Mouse (Mus musculus): ENCODE data around the gene Vwf. TPM values are rescaled to one million over a fixed set of nuclear protein-coding genes. Genes with fewer than 3 reads are reported as not detected.

Vwf gene
- polyA plus RNA-seq, 1 experiment, result 1.2 TPM

- no peaks in the 10 kb centered on the region for H3K79me2 ChIP-seq (ENCODE audit: control insufficient read depth, insufficient read depth)
- H3K27me3 ChIP-seq (ENCODE audit: control insufficient read depth, insufficient read depth, insufficient read length), result peaks cover 32% of the 10 kb centered on the region
- no peak within 1 kb of the TSS for H3K4me3 ChIP-seq
- TF ChIP-seq POLR2A (IDR thresholded peaks at IDR 0.05; ENCODE audit: insufficient read length, low read depth) (no peak), SRF (IDR thresholded peaks at IDR 0.05; ENCODE audit: control insufficient read depth, insufficient read length, low read depth) (no peak), MAX (IDR thresholded peaks at IDR 0.05; ENCODE audit: low read depth) (no peak), USF1 (IDR thresholded peaks at IDR 0.05; ENCODE audit: low read depth) (no peak), MYOG (IDR thresholded peaks at IDR 0.05; ENCODE audit: control insufficient read depth in 1 of 3, insufficient read depth in 1 of 3, insufficient read length in 2 of 3, low read depth in 2 of 3) (no peak), E2F4 (IDR thresholded peaks at IDR 0.05; ENCODE audit: insufficient read depth) (no peak), TCF12 (IDR thresholded peaks at IDR 0.05; ENCODE audit: insufficient read depth, poor library complexity, severe bottlenecking) (no peak), TCF3 (IDR thresholded peaks at IDR 0.05; ENCODE audit: insufficient read length, low read depth) (no peak), MYOD1 (IDR thresholded peaks at IDR 0.05; ENCODE audit: control insufficient read depth in 1 of 3, insufficient read length in 2 of 3, low read depth in 2 of 3) (no peak), POLR2AphosphoS2 (IDR thresholded peaks at IDR 0.05; ENCODE audit: insufficient read length, low read depth) (no peak), REST (IDR thresholded peaks at IDR 0.05; ENCODE audit: insufficient read depth, insufficient read length) (no peak), CEBPB (IDR thresholded peaks at IDR 0.05; ENCODE audit: insufficient read depth, poor library complexity, severe bottlenecking) (no peak)
- no peaks in the 10 kb centered on the region for H3K36me3 ChIP-seq (ENCODE audit: control insufficient read depth, insufficient read depth)
- no peak within 1 kb of the TSS for H3K4me2 ChIP-seq (ENCODE audit: low read depth)
- H3ac ChIP-seq (ENCODE audit: control insufficient read depth, insufficient read length), result no peak within 1 kb of the TSS
Observed at GRCm38 (mm10) chr6:125690057-125690703, 143.6 kb downstream of the Vwf start, which contains the start of gene Ano2. Ano2 (plus strand) TSS chr6:125690419.

- Histone ChIP-seq H3K4me2 (ENCODE audit: low read depth) (no peak overlapping the region), H3K36me3 (ENCODE audit: control insufficient read depth, insufficient read depth) (no peaks in the 10 kb centered on the region), H3K79me2 (ENCODE audit: control insufficient read depth, insufficient read depth) (no peaks in the 10 kb centered on the region), H3K27me3 (ENCODE audit: control insufficient read depth, insufficient read depth, insufficient read length) (no peaks in the 10 kb centered on the region), H3ac (ENCODE audit: control insufficient read depth, insufficient read length) (no peak overlapping the region), H3K4me3 (no peak overlapping the region)
- TF ChIP-seq TCF12 (IDR thresholded peaks at IDR 0.05; ENCODE audit: insufficient read depth, poor library complexity, severe bottlenecking) (no peak), MAX (IDR thresholded peaks at IDR 0.05; ENCODE audit: low read depth) (no peak), CEBPB (IDR thresholded peaks at IDR 0.05; ENCODE audit: insufficient read depth, poor library complexity, severe bottlenecking) (no peak)
Observed at GRCm38 (mm10) chr6:125701146-125701545, 154.6 kb downstream of the Vwf start.

GRCm38 (mm10) chr6:125711261-125711660, 164.7 kb downstream of the Vwf start:
- H3K79me2 ChIP-seq (ENCODE audit: control insufficient read depth, insufficient read depth), result no peaks in the 10 kb centered on the region
- no peaks in the 10 kb centered on the region for H3K27me3 ChIP-seq (ENCODE audit: control insufficient read depth, insufficient read depth, insufficient read length)
- H3K36me3 ChIP-seq (ENCODE audit: control insufficient read depth, insufficient read depth), result no peaks in the 10 kb centered on the region
- H3K4me2 ChIP-seq (ENCODE audit: low read depth), result no peak overlapping the region
- no peak overlapping the region for H3ac ChIP-seq (ENCODE audit: control insufficient read depth, insufficient read length)
- no peak overlapping the region for H3K4me3 ChIP-seq
- TF ChIP-seq TCF3 (IDR thresholded peaks at IDR 0.05; ENCODE audit: insufficient read length, low read depth), result no peak

GRCm38 (mm10) chr6:125726408-125726807, 179.8 kb downstream of the Vwf start:
- Histone ChIP-seq H3K79me2 (ENCODE audit: control insufficient read depth, insufficient read depth) (no peaks in the 10 kb centered on the region), H3K4me2 (ENCODE audit: low read depth) (no peak overlapping the region), H3K4me3 (no peak overlapping the region), H3ac (ENCODE audit: control insufficient read depth, insufficient read length) (no peak overlapping the region), H3K36me3 (ENCODE audit: control insufficient read depth, insufficient read depth) (no peaks in the 10 kb centered on the region), H3K27me3 (ENCODE audit: control insufficient read depth, insufficient read depth, insufficient read length) (no peaks in the 10 kb centered on the region)
- TF ChIP-seq E2F4 (IDR thresholded peaks at IDR 0.05; ENCODE audit: insufficient read depth) (no peak), POLR2A (IDR thresholded peaks at IDR 0.05; ENCODE audit: insufficient read length, low read depth) (no peak), CEBPB (IDR thresholded peaks at IDR 0.05; ENCODE audit: insufficient read depth, poor library complexity, severe bottlenecking) (no peak), TCF3 (IDR thresholded peaks at IDR 0.05; ENCODE audit: insufficient read length, low read depth) (no peak), SRF (IDR thresholded peaks at IDR 0.05; ENCODE audit: control insufficient read depth, insufficient read length, low read depth) (no peak), MYOD1 (IDR thresholded peaks at IDR 0.05; ENCODE audit: control insufficient read depth in 1 of 3, insufficient read length in 2 of 3, low read depth in 2 of 3) (no peak), MYOG (IDR thresholded peaks at IDR 0.05; ENCODE audit: control insufficient read depth in 1 of 3, insufficient read depth in 1 of 3, insufficient read length in 2 of 3, low read depth in 2 of 3) (no peak), REST (IDR thresholded peaks at IDR 0.05; ENCODE audit: insufficient read depth, insufficient read length) (no peak), USF1 (IDR thresholded peaks at IDR 0.05; ENCODE audit: low read depth) (no peak), TCF12 (IDR thresholded peaks at IDR 0.05; ENCODE audit: insufficient read depth, poor library complexity, severe bottlenecking) (no peak), POLR2AphosphoS2 (IDR thresholded peaks at IDR 0.05; ENCODE audit: insufficient read length, low read depth) (no peak)

GRCm38 (mm10) chr6:125727484-125727911, 180.9 kb downstream of the Vwf start:
- Histone ChIP-seq H3K4me2 (ENCODE audit: low read depth) (no peak overlapping the region), H3K4me3 (no peak overlapping the region), H3K79me2 (ENCODE audit: control insufficient read depth, insufficient read depth) (no peaks in the 10 kb centered on the region), H3K36me3 (ENCODE audit: control insufficient read depth, insufficient read depth) (no peaks in the 10 kb centered on the region), H3ac (ENCODE audit: control insufficient read depth, insufficient read length) (no peak overlapping the region), H3K27me3 (ENCODE audit: control insufficient read depth, insufficient read depth, insufficient read length) (no peaks in the 10 kb centered on the region)
- TF ChIP-seq E2F4 (IDR thresholded peaks at IDR 0.05; ENCODE audit: insufficient read depth), result no peak
- TF ChIP-seq TCF3 (IDR thresholded peaks at IDR 0.05; ENCODE audit: insufficient read length, low read depth), result no peak
- TF ChIP-seq SRF (IDR thresholded peaks at IDR 0.05; ENCODE audit: control insufficient read depth, insufficient read length, low read depth), result no peak
- TF ChIP-seq MYOD1 (IDR thresholded peaks at IDR 0.05; ENCODE audit: control insufficient read depth in 1 of 3, insufficient read length in 2 of 3, low read depth in 2 of 3), result no peak
- no peak for TF ChIP-seq REST (IDR thresholded peaks at IDR 0.05; ENCODE audit: insufficient read depth, insufficient read length)
- no peak for TF ChIP-seq MYOG (IDR thresholded peaks at IDR 0.05; ENCODE audit: control insufficient read depth in 1 of 3, insufficient read depth in 1 of 3, insufficient read length in 2 of 3, low read depth in 2 of 3)
- no peak for TF ChIP-seq TCF12 (IDR thresholded peaks at IDR 0.05; ENCODE audit: insufficient read depth, poor library complexity, severe bottlenecking)
- TF ChIP-seq POLR2AphosphoS2 (IDR thresholded peaks at IDR 0.05; ENCODE audit: insufficient read length, low read depth), result no peak
- TF ChIP-seq POLR2A (IDR thresholded peaks at IDR 0.05; ENCODE audit: insufficient read length, low read depth), result no peak
- no peak for TF ChIP-seq CEBPB (IDR thresholded peaks at IDR 0.05; ENCODE audit: insufficient read depth, poor library complexity, severe bottlenecking)
- no peak for TF ChIP-seq USF1 (IDR thresholded peaks at IDR 0.05; ENCODE audit: low read depth)

All from myocyte (in vitro differentiated cells).